ENCODE assay signal across 17 mouse cellular contexts in the genomic region with DNA sequence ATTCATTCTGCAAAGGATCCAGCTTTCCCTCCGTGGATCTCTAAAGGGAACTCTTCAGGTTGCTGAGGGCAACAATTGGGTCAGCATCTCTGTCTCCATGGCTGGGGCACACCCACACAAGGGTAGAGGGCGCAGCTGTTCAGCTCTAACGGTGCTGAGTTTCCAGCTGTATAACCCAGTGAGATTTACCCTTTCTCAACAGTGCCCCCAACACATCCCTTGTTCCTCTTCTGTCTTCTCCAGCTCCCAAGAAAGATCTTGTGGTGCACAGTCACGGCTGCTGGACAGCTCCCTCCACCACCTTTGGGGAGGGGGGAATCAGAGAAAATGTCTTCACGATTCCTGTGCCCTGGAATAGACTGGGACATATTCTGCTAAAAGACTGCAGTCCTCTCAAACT. TPM values are rescaled to one million over a fixed set of nuclear protein-coding genes. Genes with fewer than 3 reads are reported as not detected.
DNase-seq lines count a peak whose midpoint lies in the region.
"Had no signal": no experiment of that assay in that cellular context is flagged by ENCODE, and none has a peak within 500 bp of the region (broad histone marks: within the 10 kb centered on the region; RNA-seq: fewer than 3 reads in every experiment).

No protein-coding gene starts in this region.

- peak; percentile 14 for DNase-seq in embryo, embryonic 10.5 days (ENCODE audit: low spot score)
- DNase-seq in embryo, embryonic 11 days: no peak
- peak; percentile 32 for DNase-seq in NIH3T3 (ENCODE audit: low read depth)
- DNase-seq in thymus, adult 18-20 months: peak; percentile 57 to 75
- peak; percentile 75 to 83 for DNase-seq in thymus, postnatal 36 days
- no peak for DNase-seq in frontal cortex, adult 2 months (ENCODE audit: extremely low spot score in 1 of 2, low spot score in 1 of 2)
- DNase-seq in kidney, postnatal 14 days: no peak
- DNase-seq: adrenal gland, adult 2 months; cerebellum, adult 11-12 months; cerebellum, postnatal 14 days; heart, postnatal 10 days; kidney, adult 11 months; liver; lung, postnatal 10 days; right cerebral cortex, postnatal 4 days had no signal

RNA-seq across cellular contexts. Expression of a gene that starts 12.0 kb away (rescaled TPM):
- polyA plus RNA-seq in frontal cortex, adult 2 months (2012; rRNA removed): 4.4 and 4.9 TPM in 2 replicates
- polyA plus RNA-seq: large intestine, adult 2 months had no signal

RNA-seq across cellular contexts. Expression of a gene that starts 19.4 kb away (rescaled TPM):
- polyA plus RNA-seq in frontal cortex, adult 2 months (2012; rRNA removed): 27.6 and 29.9 TPM in 2 replicates

RNA-seq across cellular contexts. Expression of a gene that starts 36.0 kb away (rescaled TPM):
- 2.0 and 2.1 TPM in 2 replicates for polyA plus RNA-seq in frontal cortex, adult 2 months (2012; rRNA removed)
- polyA plus RNA-seq: adrenal gland, adult 2 months; liver, embryonic 16.5 days had no signal

RNA-seq across cellular contexts. Expression of a gene that starts 53.7 kb away (rescaled TPM):
- polyA plus RNA-seq in frontal cortex, adult 2 months (2012; rRNA removed): 30.8 and 33.6 TPM in 2 replicates

Comparison
In these comparisons a context has a peak if more than half of its experiments do, and no peak if none do; other contexts are left out.
1. DNase-seq: peak in embryo, embryonic 10.5 days (single experiment), NIH3T3 (single experiment), thymus, adult 18-20 months (2 of 2) and thymus, postnatal 36 days (2 of 2); none in embryo, embryonic 11 days (single experiment), frontal cortex, adult 2 months (0 of 2) and kidney, postnatal 14 days (single experiment).